9 mouse cellular contexts compared by ENCODE assay signal in the genomic region with DNA sequence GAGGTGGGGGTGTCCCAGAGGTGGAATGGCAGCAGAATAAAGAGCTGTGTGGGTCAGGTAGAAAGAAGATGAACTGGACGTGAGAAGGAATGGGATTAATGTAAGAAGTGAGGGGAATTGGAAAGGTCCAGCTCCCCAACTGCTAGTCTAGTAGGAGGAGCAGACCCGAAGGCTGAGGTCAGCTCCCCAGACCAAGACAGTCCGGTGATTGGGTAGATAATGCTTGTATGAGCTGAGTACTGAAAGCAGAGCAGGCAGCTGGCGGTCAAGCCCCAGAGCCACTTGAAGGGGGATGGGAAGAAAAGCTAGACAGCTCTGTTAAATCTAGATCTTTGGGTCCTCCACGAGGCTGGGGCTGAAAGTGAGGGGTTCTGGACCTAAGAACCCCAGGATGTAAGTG. TPM values are rescaled to one million over a fixed set of nuclear protein-coding genes. Genes with fewer than 3 reads are reported as not detected.
DNase-seq lines count a peak whose midpoint lies in the region; ATAC-seq lines count a peak whose summit lies in the region.
"Had no signal": no experiment of that assay in that cellular context is flagged by ENCODE, and none has a peak within 500 bp of the region (broad histone marks: within the 10 kb centered on the region; RNA-seq: fewer than 3 reads in every experiment).

No protein-coding gene starts in this region.

- H3K4me2 ChIP-seq in forebrain, embryonic 15.5 days (replicated peaks) = peak overlapping the region; percentile 84
- H3K4me2 ChIP-seq in midbrain, embryonic 12.5 days (replicated peaks) = peak overlapping the region; percentile 71

- peak overlapping the region; percentile 78 for H3K9ac ChIP-seq in forebrain, embryonic 15.5 days (replicated peaks)
- peak overlapping the region; percentile 83 for H3K9ac ChIP-seq in midbrain, embryonic 12.5 days (replicated peaks)
- H3K9ac ChIP-seq: liver, embryonic 14.5 days had no signal

- ATAC-seq in forebrain, embryonic 15.5 days (replicated peaks) = no peak
- no peak for ATAC-seq in midbrain, embryonic 12.5 days (ENCODE audit: low FRiP score, low read depth)
- no peak for ATAC-seq in megakaryocyte-erythroid progenitor cell, adult 5-6 weeks (replicated peaks; ENCODE audit: low FRiP score, low TSS enrichment, poor library complexity, severe bottlenecking)

- H3K36me3 ChIP-seq in heart, embryonic 10.5 days = no peaks in the 10 kb centered on the region
- no peaks in the 10 kb centered on the region for H3K36me3 ChIP-seq in forebrain, embryonic 15.5 days
- 0 out of 2 replicates have a peak, but pooled peaks cover 6% of the 10 kb centered on the region for H3K36me3 ChIP-seq in midbrain, embryonic 12.5 days

- no peaks in the 10 kb centered on the region; the same call in 1 of the 2 replicates for H3K9me3 ChIP-seq in heart, embryonic 10.5 days
- H3K9me3 ChIP-seq in forebrain, embryonic 15.5 days = no peaks in the 10 kb centered on the region
- H3K9me3 ChIP-seq in midbrain, embryonic 12.5 days = no peaks in the 10 kb centered on the region

- peaks cover 21% of the 10 kb centered on the region for H3K4me1 ChIP-seq in heart, embryonic 10.5 days
- H3K4me1 ChIP-seq in forebrain, embryonic 15.5 days = peaks cover 25% of the 10 kb centered on the region
- peaks cover 22% of the 10 kb centered on the region for H3K4me1 ChIP-seq in midbrain, embryonic 12.5 days

- peaks cover 51% of the 10 kb centered on the region for H3K27me3 ChIP-seq in heart, embryonic 10.5 days (ENCODE audit: insufficient read depth, poor library complexity, severe bottlenecking)
- no peaks in the 10 kb centered on the region for H3K27me3 ChIP-seq in forebrain, embryonic 15.5 days
- H3K27me3 ChIP-seq in midbrain, embryonic 12.5 days = peaks cover 16% of the 10 kb centered on the region

- peak overlapping the region; percentile 71 for H3K4me3 ChIP-seq in heart, embryonic 10.5 days
- peak overlapping the region; percentile 85 for H3K4me3 ChIP-seq in forebrain, embryonic 15.5 days
- H3K4me3 ChIP-seq in midbrain, embryonic 12.5 days = peak overlapping the region; percentile 86

- 8% methylated on average over 5 of the region's 5 CpGs for WGBS in heart, embryonic 10.5 days
- WGBS in forebrain, embryonic 15.5 days = under 1% methylated on average over 5 of the region's 5 CpGs
- 4% methylated on average over 5 of the region's 5 CpGs for WGBS in midbrain, embryonic 12.5 days

- DNase-seq in heart, embryonic 10.5 days (ENCODE audit: low spot score) = no peak
- no peak for DNase-seq in heart, adult 8-10 months (ENCODE audit: low spot score)
- DNase-seq in brain, adult 2 months (ENCODE audit: low read depth, low spot score) = peak; percentile 60
- DNase-seq in spleen, postnatal 36 days (ENCODE audit: low spot score in 2 of 2) = no peak
- DNase-seq in layer of hippocampus, postnatal 36 days = no peak

- H3K27ac ChIP-seq in heart, embryonic 10.5 days = no peak overlapping the region
- no peak overlapping the region for H3K27ac ChIP-seq in forebrain, embryonic 15.5 days (replicated peaks)
- peak overlapping the region; percentile 91 for H3K27ac ChIP-seq in midbrain, embryonic 12.5 days (replicated peaks)
- H3K27ac ChIP-seq: liver, embryonic 14.5 days had no signal

RNA-seq across cellular contexts. Expression of a gene that starts 0.8 kb away (rescaled TPM):
- 0.22 and 1.3 TPM in 2 replicates for polyA plus RNA-seq in heart, embryonic 10.5 days (2016; fragmentation: Nextera tagmentation; extraction: Ambion mirVana)
- 1 to 10 TPM; 3.0 to 3.6 (median 3.3) TPM for total RNA-seq in heart, adult 8-10 months (2022)
- 3.4 and 4.5 TPM in 2 replicates for polyA plus RNA-seq in forebrain, embryonic 15.5 days (2015; fragmentation: Nextera tagmentation; extraction: Ambion mirVana)
- polyA plus RNA-seq in midbrain, embryonic 12.5 days (2016; fragmentation: Nextera tagmentation; extraction: Ambion mirVana) = 3.5 and 4.2 TPM in 2 replicates
- total RNA-seq in megakaryocyte-erythroid progenitor cell, adult 5-6 weeks (2014; fragmentation: Nextera tagmentation) = not detected in 2 replicates
- not detected in 2 replicates for total RNA-seq in megakaryocyte-erythroid progenitor cell, adult 5-6 weeks (2017)
- total RNA-seq in layer of hippocampus, postnatal 36 days (2021) = 100 to 1,000 TPM; 130 to 131 TPM

RNA-seq across cellular contexts. Expression of a gene that starts 44.6 kb away (rescaled TPM):
- polyA plus RNA-seq in heart, embryonic 10.5 days (2016; fragmentation: Nextera tagmentation; extraction: Ambion mirVana) = 0.16 and 0.35 TPM in 2 replicates
- 1 to 10 TPM in 2 of 4 experiments, under 1 TPM in 2; 0.57 to 1.8 (median 1.1) TPM for total RNA-seq in heart, adult 8-10 months (2022)
- 1.5 and 2.0 TPM in 2 replicates for polyA plus RNA-seq in forebrain, embryonic 15.5 days (2015; fragmentation: Nextera tagmentation; extraction: Ambion mirVana)
- 0.48 and 2.4 TPM in 2 replicates for polyA plus RNA-seq in midbrain, embryonic 12.5 days (2016; fragmentation: Nextera tagmentation; extraction: Ambion mirVana)
- total RNA-seq in megakaryocyte-erythroid progenitor cell, adult 5-6 weeks (2014; fragmentation: Nextera tagmentation) = not detected in 2 replicates
- total RNA-seq in megakaryocyte-erythroid progenitor cell, adult 5-6 weeks (2017) = not detected in 2 replicates
- 100 to 1,000 TPM; 495 to 539 TPM for total RNA-seq in layer of hippocampus, postnatal 36 days (2021)

RNA-seq across cellular contexts. Expression of a gene that starts 44.7 kb away (rescaled TPM):
- polyA plus RNA-seq in heart, embryonic 10.5 days (2016; fragmentation: Nextera tagmentation; extraction: Ambion mirVana) = 127 and 180 TPM in 2 replicates
- 100 to 1,000 TPM in 3 of 4 experiments, 10 to 100 TPM in 1; 93.9 to 139 (median 128) TPM for total RNA-seq in heart, adult 8-10 months (2022)
- 19.6 and 21.4 TPM in 2 replicates for polyA plus RNA-seq in forebrain, embryonic 15.5 days (2015; fragmentation: Nextera tagmentation; extraction: Ambion mirVana)
- 30.2 and 31.7 TPM in 2 replicates for polyA plus RNA-seq in midbrain, embryonic 12.5 days (2016; fragmentation: Nextera tagmentation; extraction: Ambion mirVana)
- total RNA-seq in megakaryocyte-erythroid progenitor cell, adult 5-6 weeks (2014; fragmentation: Nextera tagmentation) = 1.2 TPM in 1 of 2 replicates, not detected in the other
- total RNA-seq in megakaryocyte-erythroid progenitor cell, adult 5-6 weeks (2017) = 0.61 and 2.4 TPM in 2 replicates
- 10 to 100 TPM; 63.5 to 67.3 TPM for total RNA-seq in layer of hippocampus, postnatal 36 days (2021)

RNA-seq across cellular contexts. Expression of a gene that starts 56.9 kb away (rescaled TPM):
- polyA plus RNA-seq in heart, embryonic 10.5 days (2016; fragmentation: Nextera tagmentation; extraction: Ambion mirVana) = 1.8 and 2.3 TPM in 2 replicates
- not detected for total RNA-seq in heart, adult 8-10 months (2022)
- 12.5 and 16.4 TPM in 2 replicates for polyA plus RNA-seq in forebrain, embryonic 15.5 days (2015; fragmentation: Nextera tagmentation; extraction: Ambion mirVana)
- 7.4 and 7.9 TPM in 2 replicates for polyA plus RNA-seq in midbrain, embryonic 12.5 days (2016; fragmentation: Nextera tagmentation; extraction: Ambion mirVana)
- not detected in 2 replicates for total RNA-seq in megakaryocyte-erythroid progenitor cell, adult 5-6 weeks (2014; fragmentation: Nextera tagmentation)
- not detected in 2 replicates for total RNA-seq in megakaryocyte-erythroid progenitor cell, adult 5-6 weeks (2017)
- 100 to 1,000 TPM; 406 to 411 TPM for total RNA-seq in layer of hippocampus, postnatal 36 days (2021)

Comparison
In these comparisons a context has a peak if more than half of its experiments do, and no peak if none do; other contexts are left out.
1. RNA of a gene that starts 0.8 kb away (total RNA-seq): 130 to 131 TPM in layer of hippocampus, postnatal 36 days; 3.0 to 3.6 TPM in heart, adult 8-10 months and not detected in megakaryocyte-erythroid progenitor cell, adult 5-6 weeks; every median in the first group is over 10 times any median in the second.
2. RNA of a gene that starts 44.6 kb away (total RNA-seq): 495 to 539 TPM in layer of hippocampus, postnatal 36 days; 0.57 to 1.8 TPM in heart, adult 8-10 months and not detected in megakaryocyte-erythroid progenitor cell, adult 5-6 weeks; every median in the first group is over 100 times any median in the second.
3. RNA of a gene that starts 44.7 kb away (total RNA-seq): 93.9 to 139 TPM in heart, adult 8-10 months and 63.5 to 67.3 TPM in layer of hippocampus, postnatal 36 days; 0.61 to 2.4 TPM in megakaryocyte-erythroid progenitor cell, adult 5-6 weeks; every median in the first group is over 10 times any median in the second.
4. Peak in every context shown above with its lines, with median percentiles within 50 percentile points of each other: H3K4me3 ChIP-seq.